Mouse (Mus musculus) yolk sac, embryonic 10.5 days (tissue): ENCODE results near the gene Kpna7.
A peak's percentile ranks its signal among the peaks of the same experiment; 100 is the strongest.

Experiments
- DNase-seq: peaks from one replicate; pipeline ENCODE4 v3.0.0-alpha.2; 2017; ENCODE audit warnings: low spot score

Kpna7 gene

DNA sequence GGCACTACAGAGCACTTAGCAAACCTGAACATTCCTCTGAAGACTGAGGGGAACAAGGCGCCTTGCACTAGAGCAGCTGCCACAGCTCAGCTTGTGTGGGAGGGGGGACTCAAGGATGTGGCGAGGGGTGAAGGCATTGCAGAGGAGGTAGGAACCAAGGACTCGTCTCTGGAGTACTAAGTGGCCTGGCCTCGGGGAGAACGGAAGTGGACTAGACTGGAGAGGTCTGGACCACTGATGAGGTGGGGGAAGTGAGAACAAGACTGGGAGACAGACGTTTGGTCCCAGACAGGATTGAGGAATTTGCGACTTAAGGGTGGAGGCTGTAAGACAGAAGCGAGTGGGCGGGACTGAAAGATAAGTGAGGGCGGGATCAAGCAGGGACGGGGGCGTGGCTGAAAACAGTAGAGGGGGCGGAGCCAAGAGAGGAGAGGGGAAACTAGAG is 120.0 kb downstream of the Kpna7 start:
- peak; percentile 69 for DNase-seq

DNA sequence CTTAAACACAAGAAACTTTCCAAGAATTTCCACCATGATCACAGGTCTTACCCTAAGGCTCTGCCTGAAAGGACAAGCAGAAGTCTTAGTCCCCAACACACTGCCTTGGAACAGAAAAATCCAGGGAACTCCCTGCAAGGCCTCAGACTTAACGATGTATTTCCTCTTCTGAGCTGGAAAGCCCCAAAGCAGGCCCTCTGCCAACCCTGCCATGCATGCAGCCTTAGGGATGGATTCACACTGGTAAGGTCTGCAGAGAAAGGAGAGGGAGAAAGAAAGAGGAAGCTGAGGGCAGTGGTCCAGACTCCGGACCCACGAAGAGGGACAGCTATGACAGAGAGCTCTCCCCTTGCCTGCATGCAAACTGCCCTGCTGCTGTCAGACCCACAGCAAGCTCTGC is 120.4 kb downstream of the Kpna7 start:
- no peak for DNase-seq

DNA sequence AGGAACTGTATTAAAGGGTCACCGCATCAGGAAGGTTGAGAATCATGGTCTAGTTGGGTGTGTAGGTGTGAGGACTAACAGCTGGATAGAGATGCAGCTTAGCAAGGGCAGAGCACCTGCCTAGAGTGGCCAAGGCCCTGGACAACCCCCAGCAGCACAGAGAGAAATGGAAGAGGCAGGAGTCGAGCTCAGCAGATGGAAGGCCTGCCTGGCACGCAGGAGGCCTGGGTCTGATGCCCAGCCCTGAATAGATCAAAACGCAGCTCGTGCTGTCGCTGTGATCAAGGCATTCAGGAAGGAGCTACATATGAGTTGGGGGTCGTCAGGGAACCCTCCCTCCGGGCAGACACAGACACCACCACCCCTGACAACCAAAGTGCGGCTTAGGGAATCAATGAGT is 125.6 kb downstream of the Kpna7 start:
- no peak for DNase-seq

DNA sequence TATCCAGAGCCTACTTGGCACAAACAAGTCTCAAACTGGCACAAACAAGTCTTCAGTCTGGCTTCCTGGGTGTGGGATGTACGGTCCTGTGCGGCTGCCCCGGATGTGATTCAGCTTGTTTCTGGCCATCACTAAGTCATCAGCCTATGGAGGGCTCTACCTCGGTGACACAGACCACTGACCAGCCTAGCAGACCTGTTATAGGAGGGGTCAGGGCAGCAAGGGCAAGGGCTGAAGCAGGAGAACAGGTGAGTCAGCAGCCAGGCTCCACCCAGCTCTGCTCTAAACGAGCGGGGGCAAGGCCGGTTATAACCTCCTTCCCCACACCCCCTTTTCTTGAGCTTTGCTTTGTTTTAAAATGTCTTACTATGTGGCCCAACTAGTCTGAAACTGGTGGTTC is 129.4 kb downstream of the Kpna7 start:
- DNase-seq, result no peak

GRCm38 (mm10) chr5:144952592-144952991 is 131.2 kb downstream of the Kpna7 start:
- no peak for DNase-seq

DNA sequence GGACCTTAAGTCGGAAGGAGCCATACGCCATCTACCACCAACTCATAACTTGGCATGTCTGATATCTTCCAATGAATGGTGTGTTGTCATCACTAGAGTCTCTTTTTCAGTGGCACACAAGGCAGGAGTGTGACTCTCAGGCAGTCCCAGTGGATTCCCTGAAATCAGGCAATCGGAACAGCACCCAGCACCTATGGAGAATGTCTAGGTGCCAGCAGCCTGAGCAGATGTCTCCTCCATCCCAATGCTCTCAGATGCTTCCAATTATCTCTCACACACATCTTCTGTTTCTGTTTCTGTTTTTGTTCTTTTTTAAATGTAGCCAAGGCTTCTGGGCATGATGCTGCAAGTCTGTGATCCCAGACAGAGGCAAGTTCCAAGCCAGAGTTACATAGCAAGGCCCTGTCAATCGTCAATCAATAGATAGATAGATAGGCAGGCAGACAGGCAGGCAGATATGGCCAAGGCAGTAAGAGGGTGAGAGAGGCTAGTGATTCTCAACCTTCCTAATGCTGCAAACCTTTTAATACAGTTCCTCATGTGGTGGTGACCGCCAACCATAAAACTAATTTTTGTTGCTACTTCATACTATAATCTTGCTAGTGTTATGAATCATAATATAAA is 133.3 kb downstream of the Kpna7 start:
- DNase-seq, result no peak

DNA sequence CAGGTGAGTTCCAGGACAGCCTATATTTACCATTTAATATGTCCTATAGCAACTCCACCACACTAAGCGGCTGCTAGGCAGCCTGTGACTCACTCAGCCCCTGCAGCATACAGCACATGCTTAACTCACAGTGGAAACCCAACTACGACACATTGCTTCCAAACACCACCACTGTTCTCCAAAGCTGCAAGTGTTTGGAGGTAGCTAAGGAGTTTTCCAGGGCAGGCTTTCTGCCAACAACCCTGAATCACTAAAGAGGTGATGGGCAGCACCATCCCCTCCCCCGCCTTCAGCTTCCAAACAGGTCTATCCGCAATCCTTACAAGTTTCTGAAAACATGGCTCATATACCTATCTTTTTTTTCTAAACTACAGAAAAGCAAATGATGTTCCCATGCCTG is 134.0 kb downstream of the Kpna7 start:
- no peak for DNase-seq

GRCm38 (mm10) chr5:144948422-144948821 is 135.4 kb downstream of the Kpna7 start:
- no peak for DNase-seq

DNA sequence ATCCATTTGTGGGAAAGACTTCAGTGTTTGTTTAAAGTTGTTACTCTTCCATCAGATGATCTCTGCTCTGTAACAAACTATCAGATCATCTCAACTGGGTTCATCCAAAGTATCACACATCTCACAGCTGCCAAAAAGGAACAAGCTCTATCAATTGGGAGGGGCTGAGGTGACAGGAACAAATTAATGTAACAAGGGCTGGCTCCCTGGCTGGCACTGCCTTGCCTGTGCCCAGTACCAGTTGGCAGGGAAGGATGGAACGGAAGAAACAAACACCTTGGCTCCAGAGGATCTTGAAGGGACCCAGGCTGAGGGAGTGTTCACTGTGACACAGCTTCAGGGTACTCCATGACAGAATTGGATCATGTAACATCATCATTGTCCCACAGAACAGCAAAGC is 135.8 kb downstream of the Kpna7 start:
- no peak for DNase-seq

- DNase-seq, result no peak
Observed at GRCm38 (mm10) chr5:144946032-144946431, 137.8 kb downstream of the Kpna7 start.

- DNase-seq, result no peak
Observed at GRCm38 (mm10) chr5:144944932-144945331, 138.9 kb downstream of the Kpna7 start.

GRCm38 (mm10) chr5:144944370-144944769 is 139.5 kb downstream of the Kpna7 start:
- no peak for DNase-seq

- no peak for DNase-seq
Observed at GRCm38 (mm10) chr5:144943346-144943745, 140.5 kb downstream of the Kpna7 start.

GRCm38 (mm10) chr5:144942431-144942830 is 141.4 kb downstream of the Kpna7 start:
- no peak for DNase-seq

GRCm38 (mm10) chr5:144940904-144941303 is 142.9 kb downstream of the Kpna7 start:
- DNase-seq, result no peak

GRCm38 (mm10) chr5:144937304-144937703 is 146.5 kb downstream of the Kpna7 start:
- DNase-seq, result no peak
